Mouse (Mus musculus) cortical plate, adult 2 months (tissue): ENCODE measurements around the gene Exph5.

Experiments used
- CTCF ChIP-seq: fragments of 200-500 bp; IDR thresholded peaks from 2 replicates; pipeline ENCODE4 v1.5.1; 2011; ENCODE audit warnings: mild to moderate bottlenecking, control low read depth, low read length; ENCODE audit not compliant: insufficient read depth; ENCODE audit errors: extremely low read depth
- POLR2A ChIP-seq: fragments of 200-500 bp; IDR thresholded peaks from 2 replicates; pipeline ENCODE4 v1.6.1; 2011; ENCODE audit warnings: mild to moderate bottlenecking, low read length, control low read depth; ENCODE audit not compliant: insufficient read depth; ENCODE audit errors: extremely low read depth

DNA sequence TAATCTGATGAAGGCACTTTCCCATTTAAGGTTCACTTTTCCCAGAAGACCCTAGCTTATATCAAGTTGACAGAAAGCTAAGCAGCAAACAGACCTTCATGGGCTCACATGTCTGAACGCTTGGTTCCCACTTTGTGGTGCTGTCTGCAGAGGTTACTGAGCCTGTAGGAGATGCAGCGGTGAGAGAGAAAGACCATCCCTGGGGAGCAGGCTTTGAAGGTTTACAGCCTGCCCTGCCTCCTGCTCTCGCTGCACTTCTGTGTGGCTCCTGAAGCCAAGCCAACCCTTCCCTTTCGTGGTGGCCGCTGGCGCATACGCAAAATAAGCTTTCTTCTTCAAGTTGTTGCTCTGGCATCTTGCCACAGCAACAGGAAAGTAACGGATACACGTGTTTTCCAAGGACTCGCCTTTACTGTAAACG lies 100.8 kb downstream of the Exph5 start, which contains the start of gene 4930550C14Rik:
- TF ChIP-seq POLR2A (no peak), CTCF (no peak)
